Mouse (Mus musculus) MEL (cell line): Measurements from ENCODE around the gene Catsperz. TPM values are rescaled to one million over a fixed set of nuclear protein-coding genes. Genes with fewer than 3 reads are reported as not detected.

ENCODE experiments used
- DNase-seq: peaks from one replicate; pipeline ENCODE4 v3.0.0; 2011; ENCODE audit warnings: low read depth, low spot score
- H3K27ac ChIP-seq: 2 replicates; pipeline ENCODE4 v1.5.1; 2012; ENCODE audit warnings: low read depth, mild to moderate bottlenecking, control low read depth, low read length, moderate library complexity; ENCODE audit not compliant: control insufficient read depth
- H3K27me3 ChIP-seq, 2 experiments: fragments of 150-350 bp in 1 of 2; sonication (generic) in 1 of 2; 2 replicates each; pipeline ENCODE4 v1.6.1; 2012; ENCODE audit warnings: low read length in 2 of 2, mild to moderate bottlenecking in 2 of 2, improper control_type of control experiment in 1 of 2, moderate library complexity in 1 of 2; ENCODE audit not compliant: insufficient read depth in 2 of 2, control insufficient read depth in 1 of 2
- H3K36me3 ChIP-seq, 2 experiments: 2 replicates each; pipeline ENCODE4 v1.6.1; 2012 to 2014; ENCODE audit warnings: low read length in 2 of 2, improper control_type of control experiment in 1 of 2, inconsistent platforms in 1 of 2, mild to moderate bottlenecking in 1 of 2; ENCODE audit not compliant: insufficient read depth in 2 of 2, control insufficient read depth in 1 of 2
- H3K4me1 ChIP-seq, 2 experiments: fragments of 150-350 bp in 1 of 2; sonication (generic) in 1 of 2; 2 replicates each; pipeline ENCODE4 v1.6.1; 2012; ENCODE audit warnings: low read length in 2 of 2, improper control_type of control experiment in 1 of 2, mild to moderate bottlenecking in 1 of 2; ENCODE audit not compliant: insufficient read depth in 2 of 2, control insufficient read depth in 1 of 2
- H3K4me3 ChIP-seq, 2 experiments: fragments of 150-350 bp in 1 of 2; sonication (generic) in 1 of 2; 2 replicates each; pipeline ENCODE4 v1.5.1; 2012; ENCODE audit warnings: low read depth in 2 of 2, low read length in 2 of 2, mild to moderate bottlenecking in 2 of 2, moderate library complexity in 2 of 2, control low read depth in 1 of 2, improper control_type of control experiment in 1 of 2; ENCODE audit not compliant: control insufficient read depth in 1 of 2, insufficient read depth in 1 of 2
- H3K79me2 ChIP-seq: 2 replicates; pipeline ENCODE4 v1.6.1; 2012; ENCODE audit warnings: mild to moderate bottlenecking, low read length, moderate library complexity; ENCODE audit not compliant: control insufficient read depth, poor library complexity, insufficient read depth
- H3K9ac ChIP-seq: 2 replicates; pipeline ENCODE4 v1.6.1; 2012; ENCODE audit warnings: low read depth, mild to moderate bottlenecking, control low read depth, low read length, moderate library complexity; ENCODE audit not compliant: control insufficient read depth, poor library complexity, severe bottlenecking
- H3K9me3 ChIP-seq: fragments of 150-350 bp; sonication (generic); replicated peaks from 2 replicates; pipeline ENCODE4 v1.6.1; 2012; ENCODE audit warnings: mild to moderate bottlenecking, low read length, improper control_type of control experiment, moderate library complexity; ENCODE audit not compliant: insufficient read depth
- BHLHE40 ChIP-seq: IDR thresholded peaks from 2 replicates; pipeline ENCODE4 v1.6.1; 2012; ENCODE audit warnings: low read depth, mild to moderate bottlenecking, inconsistent platforms, low read length, improper control_type of control experiment, borderline replicate concordance
- CHD2 ChIP-seq: IDR thresholded peaks from 2 replicates; pipeline ENCODE4 v1.6.1; 2011; ENCODE audit warnings: low read length, improper control_type of control experiment
- CTCF ChIP-seq, 3 experiments: IDR thresholded peaks in 2 of 3; conservative IDR thresholded peaks in 1 of 3; 2 replicates each; pipeline ENCODE4 v1.5.1; 2011 to 2012; ENCODE audit warnings: low read length in 3 of 3, low read depth in 2 of 3, mild to moderate bottlenecking in 2 of 3, improper control_type of control experiment in 1 of 3, inconsistent platforms in 1 of 3, mixed read lengths in 1 of 3, moderate library complexity in 1 of 3; ENCODE audit not compliant: control insufficient read depth in 1 of 3, insufficient read depth in 1 of 3, poor library complexity in 1 of 3, severe bottlenecking in 1 of 3
- E2F4 ChIP-seq: IDR thresholded peaks from 2 replicates; pipeline ENCODE4 v1.6.1; 2011; ENCODE audit warnings: low read depth, low read length, improper control_type of control experiment, borderline replicate concordance
- EP300 ChIP-seq, 2 experiments: IDR thresholded peaks; 2 replicates each; pipeline ENCODE4 v1.6.1; 2011; ENCODE audit warnings: improper control_type of control experiment in 2 of 2, low read length in 2 of 2, low read depth in 1 of 2, mild to moderate bottlenecking in 1 of 2
- ETS1 ChIP-seq: IDR thresholded peaks from 2 replicates; pipeline ENCODE4 v1.6.1; 2012; ENCODE audit warnings: low read depth, mild to moderate bottlenecking, inconsistent platforms, low read length, improper control_type of control experiment, moderate library complexity
- KAT2A ChIP-seq: conservative IDR thresholded peaks from 2 replicates; pipeline ENCODE4 v1.6.1; 2012; ENCODE audit warnings: low read depth, low read length, improper control_type of control experiment, inconsistent platforms
- MAFK ChIP-seq: IDR thresholded peaks from 2 replicates; pipeline ENCODE4 v1.6.1; 2011; ENCODE audit warnings: low read depth, mild to moderate bottlenecking, low read length, improper control_type of control experiment, borderline replicate concordance
- MAX ChIP-seq: IDR thresholded peaks from 2 replicates; pipeline ENCODE4 v1.6.1; 2011; ENCODE audit warnings: low read length, improper control_type of control experiment
- MAZ ChIP-seq: IDR thresholded peaks from 2 replicates; pipeline ENCODE4 v1.6.1; 2012; ENCODE audit warnings: low read depth, mild to moderate bottlenecking, inconsistent platforms, low read length, improper control_type of control experiment
- MEF2A ChIP-seq: IDR thresholded peaks from 2 replicates; pipeline ENCODE4 v1.6.1; 2014; ENCODE audit warnings: low read depth, mild to moderate bottlenecking, inconsistent platforms, low read length, improper control_type of control experiment; ENCODE audit not compliant: poor library complexity, insufficient replicate concordance, severe bottlenecking; ENCODE audit errors: extremely low read depth
- MXI1 ChIP-seq: IDR thresholded peaks from 2 replicates; pipeline ENCODE4 v1.6.1; 2011; ENCODE audit warnings: mild to moderate bottlenecking, low read depth, low read length, improper control_type of control experiment
- NELFE ChIP-seq: IDR thresholded peaks from 2 replicates; pipeline ENCODE4 v1.6.1; 2011; ENCODE audit warnings: low read depth, low read length, improper control_type of control experiment
- POLR2AphosphoS5 ChIP-seq: IDR thresholded peaks from 2 replicates; pipeline ENCODE4 v1.6.1; 2012; ENCODE audit warnings: low read depth, borderline replicate concordance, mild to moderate bottlenecking, inconsistent platforms, low read length, moderate library complexity, mixed read lengths
- SIN3A ChIP-seq: IDR thresholded peaks from 2 replicates; pipeline ENCODE4 v1.6.1; 2012; ENCODE audit warnings: low read length, improper control_type of control experiment, inconsistent platforms
- USF1 ChIP-seq: IDR thresholded peaks from 2 replicates; pipeline ENCODE4 v1.6.1; 2014; ENCODE audit warnings: low read depth, mild to moderate bottlenecking, inconsistent platforms, low read length, improper control_type of control experiment, moderate library complexity
- USF2 ChIP-seq, 2 experiments: IDR thresholded peaks; 2 replicates each; pipeline ENCODE4 v1.6.1; 2011 to 2012; ENCODE audit warnings: improper control_type of control experiment in 2 of 2, low read length in 2 of 2, borderline replicate concordance in 1 of 2, inconsistent platforms in 1 of 2, low read depth in 1 of 2, mild to moderate bottlenecking in 1 of 2; ENCODE audit not compliant: insufficient read depth in 1 of 2
- ZC3H11A ChIP-seq: IDR thresholded peaks from 2 replicates; pipeline ENCODE4 v1.6.1; 2012; ENCODE audit warnings: low read depth, mild to moderate bottlenecking, inconsistent platforms, low read length, improper control_type of control experiment
- ZKSCAN1 ChIP-seq: IDR thresholded peaks from 2 replicates; pipeline ENCODE4 v1.6.1; 2012; ENCODE audit warnings: low read depth, mild to moderate bottlenecking, inconsistent platforms, low read length, improper control_type of control experiment, moderate library complexity
- ZMIZ1 ChIP-seq: IDR thresholded peaks from 2 replicates; pipeline ENCODE4 v1.6.1; 2012; ENCODE audit warnings: low read depth, mild to moderate bottlenecking, inconsistent platforms, low read length, improper control_type of control experiment, moderate library complexity
- ZNF384 ChIP-seq: IDR thresholded peaks from 2 replicates; pipeline ENCODE4 v1.6.1; 2012; ENCODE audit warnings: low read depth, mild to moderate bottlenecking, inconsistent platforms, low read length, improper control_type of control experiment
- polyA plus RNA-seq, 2 experiments: library from polyadenylated mRNA; stranded (reverse) in 1 of 2; unstranded in 1 of 2; fragments of >175 nt in 1 of 2; fragments of >200 nt in 1 of 2; gene quantifications; 2 replicates each; pipeline versions ENCODE4 v1.2.1 to v1.2.4; 2012; ENCODE audit warnings: low replicate concordance in 2 of 2, low read depth in 1 of 2; ENCODE audit not compliant: insufficient read length in 2 of 2, insufficient read depth in 1 of 2, missing spikeins in 1 of 2
- total RNA-seq: library from RNA; depleted of rRNA; stranded (reverse); fragments of 300-350 nt; gene quantifications from 2 replicates; pipeline ENCODE4 v1.2.3, GENCODE M21; 2012

Gene Catsperz
- total and polyA plus RNA-seq, 3 experiments, result 0.65 to 2.4 TPM; not detected in 1

DNA sequence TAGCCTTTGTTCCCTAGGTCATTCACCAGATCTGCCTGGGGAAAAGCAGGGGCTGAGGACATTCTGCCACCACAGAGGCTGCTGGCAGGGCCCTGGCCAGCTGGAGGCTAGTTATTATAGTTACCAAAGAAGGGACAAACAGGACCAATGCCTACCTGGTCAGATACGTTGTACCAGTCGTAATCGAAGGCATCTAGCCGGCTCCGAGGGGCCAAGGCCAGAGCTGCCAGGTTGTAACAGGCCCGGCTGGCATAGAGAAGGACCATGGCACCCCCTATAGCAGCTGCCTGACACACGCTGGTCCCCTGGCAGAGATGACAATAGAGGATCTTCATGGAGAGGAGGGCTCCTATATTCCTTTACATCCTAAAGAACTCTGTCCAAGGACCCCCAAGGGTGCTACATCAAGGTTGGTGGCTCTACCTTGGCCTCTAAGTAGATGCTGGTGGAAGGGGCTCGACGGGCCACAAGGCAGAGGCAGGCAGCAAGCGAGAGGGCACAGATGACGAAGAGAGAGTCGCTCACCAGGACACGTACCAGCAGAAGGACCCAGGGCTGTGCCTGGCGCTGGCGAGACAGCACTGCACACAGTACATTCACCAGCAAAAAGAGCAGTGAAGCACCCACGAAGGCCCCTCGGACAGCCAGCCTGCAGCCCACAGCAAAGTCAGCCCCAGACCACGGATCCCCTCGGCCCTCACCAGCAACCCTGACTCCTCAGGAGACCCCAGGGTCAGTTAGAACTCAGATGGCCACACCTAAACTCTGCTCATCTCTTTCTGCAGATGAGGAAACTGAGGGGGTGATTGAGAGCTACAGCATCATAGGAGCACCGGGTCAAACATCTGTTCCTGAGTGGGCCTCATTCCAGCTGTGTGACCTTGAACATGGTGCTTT is 14.2 kb upstream of the Catsperz start:
- Histone ChIP-seq H3K4me1 (peaks cover 0 to 10% of the 10 kb centered on the region in 2 experiments; a peak in 2 of 4 replicates), H3K4me3 (no peak overlapping the region)

GRCm38 (mm10) chr19:6937541-6938465 is 12.6 kb upstream of the Catsperz start:
- Histone ChIP-seq H3K9ac (no peak overlapping the region), H3K27ac (no peak overlapping the region), H3K79me2 (peaks cover 8% of the 10 kb centered on the region; the same call in 1 of the 2 replicates), H3K27me3 (no peaks in the 10 kb centered on the region), H3K9me3 (no peaks in the 10 kb centered on the region), H3K36me3 (peaks cover 0 to 2% of the 10 kb centered on the region in 2 experiments; a peak in 1 of 4 replicates), H3K4me3 (no peak overlapping the region), H3K4me1 (peaks cover 0 to 8% of the 10 kb centered on the region in 2 experiments; a peak in 2 of 4 replicates)
- TF ChIP-seq MXI1 (no peak), ZNF384 (no peak)
- no peak for DNase-seq

More for the DNA sequence above, 14.2 kb upstream of the Catsperz start:
- TF ChIP-seq ZNF384 (no peak), USF2 (IDR thresholded peaks at IDR 0.05; ENCODE audit: borderline replicate concordance in 1 of 2, insufficient read depth in 1 of 2, low read depth in 1 of 2, low read length in 2 of 2) (no peak), USF1 (no peak), MEF2A (no peak), CHD2 (no peak), KAT2A (no peak), E2F4 (no peak), POLR2AphosphoS5 (no peak), BHLHE40 (no peak), MAX (no peak), NELFE (no peak), ZMIZ1 (no peak), MAZ (no peak), EP300 (IDR thresholded peaks at IDR 0.05; ENCODE audit: low read depth in 1 of 2, low read length in 2 of 2) (no peak), ZC3H11A (no peak), MAFK (no peak), ETS1 (no peak), SIN3A (no peak), CTCF (IDR thresholded peaks at IDR 0.05 in 2 of 3, conservative IDR thresholded peaks at IDR 0.05 in 1 of 3; ENCODE audit: control insufficient read depth in 1 of 3, insufficient read depth in 1 of 3, low read depth in 2 of 3, low read length in 3 of 3, poor library complexity in 1 of 3, severe bottlenecking in 1 of 3) (no peak), ZKSCAN1 (no peak)
- TF ChIP-seq, all 39 proteins: peak for 0
- no peak for DNase-seq
- Histone ChIP-seq H3K27me3 (no peaks in the 10 kb centered on the region), H3K9ac (no peak overlapping the region), H3K79me2 (peaks cover 8% of the 10 kb centered on the region; the same call in 1 of the 2 replicates), H3K36me3 (peaks cover 0 to 2% of the 10 kb centered on the region in 2 experiments; a peak in 1 of 4 replicates), H3K9me3 (no peaks in the 10 kb centered on the region), H3K27ac (no peak overlapping the region)
